Mouse (Mus musculus) spleen, adult 2 months (tissue): ENCODE data around the gene Casz1.

ENCODE experiments used
- CTCF ChIP-seq: fragments of 200-500 bp; IDR thresholded peaks from 2 replicates; pipeline ENCODE4 v1.5.1; 2011; ENCODE audit warnings: mild to moderate bottlenecking, inconsistent platforms; ENCODE audit not compliant: insufficient read depth, insufficient read length, insufficient replicate concordance; ENCODE audit errors: extremely low read depth
- POLR2A ChIP-seq: fragments of 200-500 bp; IDR thresholded peaks from 2 replicates; pipeline ENCODE4 v1.6.1; 2011; ENCODE audit warnings: low read depth, low read length, inconsistent platforms

DNA sequence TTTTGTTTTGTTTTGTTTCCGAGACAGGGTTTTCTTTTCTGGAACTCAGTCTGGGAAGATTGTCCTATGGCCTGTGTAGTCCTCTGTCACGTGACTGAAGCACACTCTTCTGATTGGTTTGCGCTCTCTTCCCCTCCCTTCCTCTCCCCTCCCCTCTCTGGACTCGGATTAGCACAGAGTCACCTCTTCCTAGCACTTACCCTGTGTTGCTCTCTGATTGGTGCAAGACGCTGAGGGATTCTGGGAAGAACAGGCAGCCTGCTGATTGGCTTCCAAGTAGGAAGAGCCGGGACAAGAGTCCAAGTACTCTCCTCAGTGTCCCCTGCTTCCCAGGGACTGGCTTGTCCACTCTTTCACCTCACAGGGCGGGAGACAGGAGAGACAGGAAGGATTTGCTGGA, 26.1 kb downstream of the Casz1 start:
- TF ChIP-seq CTCF (no peak), POLR2A (no peak)
